Mouse (Mus musculus): Measurements from ENCODE around the gene Ptpro.

Ptpro gene

GRCm38 (mm10) chr6:137252194-137252886 is at the start of gene Ptpro:
Gene Ptpro, plus strand, starts transcription at chr6:137252319.
- DNase-seq (ENCODE audit: extremely low spot score): peak; percentile 70

DNA sequence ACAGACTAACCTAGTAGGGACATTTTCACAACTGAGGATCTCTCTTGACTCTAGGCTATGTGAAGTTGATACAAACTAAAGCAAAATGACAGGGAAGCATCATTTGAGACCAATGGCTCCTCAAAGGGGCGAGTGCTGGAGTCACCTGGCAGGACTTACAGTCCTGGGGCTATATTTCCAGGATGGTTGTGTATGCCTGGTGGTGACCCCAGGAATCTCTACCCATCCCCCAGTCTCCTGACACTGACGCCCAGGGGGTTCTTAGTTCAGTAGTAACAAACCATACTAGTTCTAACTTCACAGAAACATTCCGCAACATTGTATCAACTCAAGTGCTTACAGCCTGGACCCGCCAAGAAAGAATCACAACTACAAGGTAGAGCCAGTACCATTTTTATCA is 49.5 kb upstream of the Ptpro start:
- DNase-seq (ENCODE audit: extremely low spot score): no peak

DNA sequence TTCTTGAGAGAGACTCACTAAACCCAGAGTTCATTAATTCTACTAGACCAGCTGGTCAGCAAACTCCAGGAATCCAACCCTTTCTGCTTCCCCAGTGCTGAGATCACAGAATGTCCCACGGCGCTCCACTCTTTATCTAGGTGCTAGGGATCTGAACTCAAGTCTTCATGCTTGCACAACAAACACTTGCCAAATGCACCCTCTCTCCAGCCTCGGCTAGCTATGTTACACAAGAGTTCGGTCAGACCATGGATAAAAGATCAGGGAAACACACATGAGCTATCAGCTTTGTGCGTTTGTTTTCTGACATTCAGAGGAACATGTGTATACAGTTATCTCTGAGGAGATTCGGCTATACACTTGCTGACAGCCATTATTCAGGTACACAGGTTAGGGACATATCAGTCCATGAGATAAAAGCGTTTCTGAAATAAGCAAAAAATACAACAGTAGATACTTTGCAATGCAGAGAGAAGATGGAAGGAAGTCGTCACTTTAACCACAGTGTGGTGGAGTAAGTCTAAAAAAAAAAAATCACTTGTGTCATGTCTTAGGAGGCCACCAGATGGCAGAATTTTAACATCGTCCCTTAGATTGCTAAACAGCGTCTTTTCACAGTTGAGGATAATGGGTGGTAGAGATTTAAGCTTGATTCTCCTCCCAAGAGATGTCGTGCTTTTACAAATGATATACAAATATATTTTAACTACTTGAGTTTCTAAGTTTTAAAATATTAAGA is 46.3 kb upstream of the Ptpro start:
- peak; percentile 19 for DNase-seq (ENCODE audit: extremely low spot score)

GRCm38 (mm10) chr6:137207126-137207525 is 45.0 kb upstream of the Ptpro start:
- DNase-seq (ENCODE audit: extremely low spot score): no peak

DNA sequence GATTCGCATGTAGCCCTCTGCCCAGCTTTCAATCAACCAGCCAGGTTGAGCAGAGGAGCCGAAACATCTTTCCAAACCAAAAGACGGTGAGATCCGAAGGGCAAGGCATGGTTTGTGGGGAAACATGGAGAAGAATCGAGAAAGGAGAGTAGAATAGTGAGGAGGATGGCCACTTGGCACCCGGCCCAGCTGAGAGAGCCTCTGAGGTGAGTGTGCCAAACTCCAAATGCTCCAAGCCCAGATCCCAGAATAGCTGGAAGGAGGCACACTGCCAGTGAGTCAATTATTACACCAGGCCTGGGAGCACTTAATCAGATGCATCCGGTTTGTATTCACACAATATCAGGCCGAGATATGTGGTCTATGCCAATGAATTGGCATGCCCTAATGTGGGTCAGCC is 42.1 kb upstream of the Ptpro start:
- DNase-seq (ENCODE audit: extremely low spot score): no peak

DNA sequence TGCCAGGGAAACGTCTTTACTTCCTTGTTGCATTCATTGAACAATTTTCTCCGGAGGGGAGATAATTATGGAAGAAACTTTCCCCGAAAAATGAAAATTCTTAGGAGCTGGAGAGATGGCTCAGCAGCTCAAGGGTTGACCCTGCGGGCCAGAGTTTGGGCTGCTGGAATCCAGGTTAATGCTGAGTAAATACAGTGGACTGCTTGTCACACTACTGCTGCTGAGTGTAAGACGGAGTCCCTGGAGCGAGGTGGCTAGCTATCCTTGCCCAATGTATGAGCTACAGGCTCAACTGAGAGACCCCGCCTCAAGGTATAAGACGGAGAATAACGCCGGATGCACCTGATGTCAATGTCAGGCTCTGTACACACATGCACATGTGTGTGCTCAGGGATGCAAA is 41.1 kb upstream of the Ptpro start:
- DNase-seq (ENCODE audit: extremely low spot score): no peak

GRCm38 (mm10) chr6:137211441-137211840 is 40.7 kb upstream of the Ptpro start:
- no peak for DNase-seq (ENCODE audit: extremely low spot score)

GRCm38 (mm10) chr6:137217841-137218463 is 34.2 kb upstream of the Ptpro start:
- DNase-seq (ENCODE audit: extremely low spot score): no peak

DNA sequence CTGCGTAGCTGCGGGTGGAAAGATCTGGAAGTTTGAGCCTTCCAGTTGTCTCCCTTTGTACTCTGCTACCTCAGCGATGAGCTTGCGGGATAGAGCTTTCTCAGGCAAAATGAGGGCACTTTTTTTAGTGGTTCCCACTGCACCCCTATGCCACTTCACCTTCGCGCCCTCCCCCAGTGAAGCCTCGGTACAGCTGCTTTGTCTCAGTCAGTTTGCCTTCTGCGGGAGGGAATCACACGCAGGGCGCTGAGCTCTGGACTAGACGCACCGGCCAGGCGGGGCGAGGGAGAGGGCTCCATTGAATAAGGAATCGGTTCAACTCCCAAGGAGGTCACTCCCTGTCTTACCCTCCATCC is 746 bp downstream of the Ptpro start:
- DNase-seq (ENCODE audit: extremely low spot score): no peak

DNA sequence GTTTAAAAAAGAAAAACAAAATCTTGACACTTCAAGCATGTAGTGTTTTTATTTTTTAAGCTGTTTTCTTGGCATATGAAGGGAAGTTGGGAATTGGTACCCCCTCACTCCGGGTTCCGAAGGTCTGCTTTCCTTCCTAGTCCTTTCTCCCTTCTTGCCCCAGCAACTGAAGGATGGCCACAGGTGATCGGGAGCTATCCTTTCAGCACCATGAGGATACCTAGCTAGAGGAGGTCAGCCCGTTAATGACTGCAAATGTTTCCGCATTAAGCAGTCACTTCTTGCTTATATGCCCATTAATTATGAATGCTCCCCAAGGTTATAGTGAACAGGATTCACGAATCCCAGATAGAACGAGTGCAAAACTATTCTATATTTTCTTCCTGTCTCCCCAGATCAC is 1.3 kb downstream of the Ptpro start:
- DNase-seq (ENCODE audit: extremely low spot score): peak; percentile 33

DNA sequence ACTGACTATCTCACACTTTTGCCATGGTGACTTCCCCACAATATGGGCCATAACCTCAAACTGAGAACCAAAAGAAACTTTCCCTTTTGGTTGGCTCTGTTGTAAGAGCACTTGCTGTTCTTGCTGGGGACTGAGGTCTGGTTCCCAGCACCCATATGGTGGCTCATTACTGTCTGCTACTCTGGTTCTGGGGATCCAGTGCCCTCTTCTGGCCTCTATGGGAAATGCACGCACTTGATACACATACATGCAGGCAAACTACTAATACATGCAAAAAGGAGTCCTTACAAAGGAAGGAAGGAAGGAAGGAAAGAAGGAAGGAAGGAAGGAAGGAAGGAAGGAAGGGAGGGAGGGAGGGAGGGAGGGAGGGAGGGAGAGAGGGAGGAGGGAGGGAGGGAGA is 8.9 kb downstream of the Ptpro start:
- DNase-seq (ENCODE audit: extremely low spot score): no peak

DNA sequence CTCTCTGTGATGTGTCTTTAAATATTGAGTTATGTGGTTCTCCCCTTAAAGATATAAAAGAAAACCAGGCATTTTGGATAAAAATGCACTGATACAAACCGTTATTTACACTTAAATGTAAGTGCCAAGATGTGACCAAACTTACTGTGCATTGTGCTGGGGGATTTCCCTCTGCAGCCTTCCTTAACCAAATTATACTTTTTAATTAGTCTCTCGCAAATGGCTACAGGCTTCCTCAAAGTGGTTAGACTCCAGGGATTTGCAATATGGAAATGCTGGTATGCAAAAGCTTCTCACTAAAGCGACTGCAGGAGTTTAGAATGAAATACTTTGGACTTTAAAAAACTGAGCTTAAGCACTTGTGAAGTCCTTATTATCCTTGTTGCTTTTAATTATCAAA is 10.0 kb downstream of the Ptpro start:
- DNase-seq (ENCODE audit: extremely low spot score): no peak

DNA sequence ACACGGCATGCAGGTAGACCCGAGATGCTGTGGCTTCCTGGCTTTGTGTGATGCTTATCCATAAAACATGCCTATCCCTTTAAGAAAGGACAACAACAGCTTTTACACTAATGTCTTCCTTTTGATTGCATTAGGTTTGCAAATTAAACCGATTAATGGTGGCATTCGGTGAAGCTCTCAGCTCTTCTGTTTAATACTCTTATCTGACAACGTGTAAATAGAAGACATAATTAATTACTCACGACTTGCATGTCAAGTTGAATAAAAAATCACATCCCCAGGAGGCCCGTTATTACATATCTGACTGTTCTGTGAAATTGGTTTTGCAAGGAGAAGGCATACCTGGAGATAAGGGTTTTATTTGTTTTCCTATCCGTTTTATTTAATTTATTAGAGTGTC is 15.9 kb downstream of the Ptpro start:
- DNase-seq (ENCODE audit: extremely low spot score): no peak

- DNase-seq (ENCODE audit: extremely low spot score): no peak
Observed at GRCm38 (mm10) chr6:137268592-137268991, 16.5 kb downstream of the Ptpro start.

GRCm38 (mm10) chr6:137272513-137272912 is 20.4 kb downstream of the Ptpro start:
- DNase-seq (ENCODE audit: extremely low spot score): no peak

- no peak for DNase-seq (ENCODE audit: extremely low spot score)
Observed at GRCm38 (mm10) chr6:137277587-137277994, 25.5 kb downstream of the Ptpro start.

- DNase-seq (ENCODE audit: extremely low spot score): no peak
Observed at GRCm38 (mm10) chr6:137279576-137279975, 27.5 kb downstream of the Ptpro start.

GRCm38 (mm10) chr6:137281541-137282049 is 29.5 kb downstream of the Ptpro start:
- DNase-seq (ENCODE audit: extremely low spot score): no peak

GRCm38 (mm10) chr6:137282050-137282449 is 29.9 kb downstream of the Ptpro start:
- DNase-seq (ENCODE audit: extremely low spot score): no peak

- no peak for DNase-seq (ENCODE audit: extremely low spot score)
Observed at GRCm38 (mm10) chr6:137286376-137286775, 34.3 kb downstream of the Ptpro start.

DNA sequence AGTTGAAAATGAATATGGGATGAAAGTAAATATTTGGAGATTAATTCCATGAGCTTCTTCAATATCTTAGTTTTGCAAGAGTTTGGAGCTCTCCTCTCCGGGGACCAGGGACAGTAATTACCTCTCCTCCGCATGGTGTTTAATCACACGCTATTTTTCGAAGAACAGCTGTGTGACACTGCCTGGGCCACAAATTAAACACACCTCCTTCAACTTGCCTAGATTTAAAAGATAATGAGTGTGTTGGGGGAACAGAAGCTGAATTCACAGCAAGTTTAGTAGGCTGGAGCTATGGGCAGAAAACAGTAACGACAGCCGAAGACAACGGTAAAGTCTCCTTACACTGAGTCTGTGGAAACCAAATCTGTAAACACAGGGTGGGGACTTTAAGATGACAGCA is 35.7 kb downstream of the Ptpro start:
- DNase-seq (ENCODE audit: extremely low spot score): no peak

DNA sequence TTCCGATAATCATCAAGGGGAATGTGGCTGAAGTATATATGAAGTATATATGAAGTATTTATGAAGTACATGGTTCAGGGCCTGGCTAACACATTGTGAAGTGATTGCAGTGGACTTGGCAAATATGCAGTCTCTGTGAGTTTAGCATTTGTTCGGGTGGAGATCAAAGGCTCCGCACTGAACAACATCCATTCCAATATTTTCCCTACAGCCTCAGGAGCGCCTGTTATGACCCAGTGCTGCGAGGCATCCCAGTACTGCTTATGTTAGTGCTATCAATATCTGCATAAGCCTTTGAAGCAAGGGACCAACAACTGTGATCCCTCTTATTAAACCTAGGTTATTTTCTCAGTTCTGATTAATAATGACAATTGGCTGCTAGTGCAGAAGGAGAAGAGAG is 36.1 kb downstream of the Ptpro start:
- no peak for DNase-seq (ENCODE audit: extremely low spot score)

- DNase-seq (ENCODE audit: extremely low spot score): no peak
Observed at GRCm38 (mm10) chr6:137292421-137292820, 40.3 kb downstream of the Ptpro start.
